In genomic region chr2:114145315-114145801, GRCm38 (mm10) we compare ENCODE assay signal across 8 mouse cellular contexts. TPM values are rescaled to one million over a fixed set of nuclear protein-coding genes. Genes with fewer than 3 reads are reported as not detected.
DNase-seq lines count a peak whose midpoint lies in the region; ATAC-seq lines count a peak whose summit lies in the region.

No protein-coding gene starts in this region.

- ATAC-seq in heart, embryonic 12.5 days (ENCODE audit: insufficient number of reproducible peaks, low FRiP score), result no peak

- H3K27ac ChIP-seq in heart, embryonic 12.5 days (ENCODE audit: poor library complexity, severe bottlenecking), result no peak overlapping the region

- H3K27me3 ChIP-seq in heart, embryonic 12.5 days (replicated peaks), result no peaks in the 10 kb centered on the region

- no peaks in the 10 kb centered on the region for H3K4me1 ChIP-seq in heart, embryonic 12.5 days (replicated peaks)

- no peak overlapping the region for H3K9ac ChIP-seq in heart, embryonic 12.5 days

- no peak overlapping the region for H3K4me2 ChIP-seq in heart, embryonic 12.5 days

- 81% methylated on average over 6 of the region's 6 CpGs for WGBS in heart, embryonic 12.5 days

- no peak overlapping the region for H3K4me3 ChIP-seq in heart, embryonic 12.5 days

- H3K9me3 ChIP-seq in heart, embryonic 12.5 days (replicated peaks), result no peaks in the 10 kb centered on the region

- peaks cover 80% of the 10 kb centered on the region for H3K36me3 ChIP-seq in heart, embryonic 12.5 days

- DNase-seq in heart, adult 11 months, result peak; percentile 49
- DNase-seq in urinary bladder, postnatal 14 days (ENCODE audit: low spot score), result peak; percentile 22
- no peak for DNase-seq in urinary bladder, adult 18-20 months (ENCODE audit: low spot score in 2 of 2)
- DNase-seq in cerebellum, postnatal 36 days, result peak; percentile 20 to 50
- DNase-seq in induced T-regulatory cell, adult 2 months (ENCODE audit: low read depth), result peak; percentile 85
- peak; percentile 49 for DNase-seq in mesoderm, embryonic 11.5 days (ENCODE audit: low read depth, low spot score)
- DNase-seq in yolk sac, embryonic 10.5 days (ENCODE audit: low spot score), result no peak

RNA-seq across cellular contexts. Expression of gene Aqr, which starts 41.5 kb away (rescaled TPM):
- 32.5 and 36.3 TPM in 2 replicates for polyA plus RNA-seq in heart, embryonic 12.5 days (2016; fragmentation: Nextera tagmentation; extraction: Ambion mirVana)

RNA-seq across cellular contexts. Expression of gene Zfp770, which starts 55.9 kb away (rescaled TPM):
- 3.6 and 3.8 TPM in 2 replicates for polyA plus RNA-seq in heart, embryonic 12.5 days (2016; fragmentation: Nextera tagmentation; extraction: Ambion mirVana)

Comparison
In these comparisons a context has a peak if more than half of its experiments do, and no peak if none do; other contexts are left out.
1. DNase-seq: peak in heart, adult 11 months (single experiment), urinary bladder, postnatal 14 days (single experiment), cerebellum, postnatal 36 days (2 of 2), induced T-regulatory cell, adult 2 months (single experiment) and mesoderm, embryonic 11.5 days (single experiment); none in urinary bladder, adult 18-20 months (0 of 2) and yolk sac, embryonic 10.5 days (single experiment).